Mouse (Mus musculus): ENCODE measurements around the gene Jak2. TPM values are rescaled to one million over a fixed set of nuclear protein-coding genes. Genes with fewer than 3 reads are reported as not detected.
A peak's percentile ranks its signal among the peaks of the same experiment; 100 is the strongest.

The Jak2 gene
- total RNA-seq, 2 experiments from 2014 or later = 16.9 to 17.6 TPM

DNA sequence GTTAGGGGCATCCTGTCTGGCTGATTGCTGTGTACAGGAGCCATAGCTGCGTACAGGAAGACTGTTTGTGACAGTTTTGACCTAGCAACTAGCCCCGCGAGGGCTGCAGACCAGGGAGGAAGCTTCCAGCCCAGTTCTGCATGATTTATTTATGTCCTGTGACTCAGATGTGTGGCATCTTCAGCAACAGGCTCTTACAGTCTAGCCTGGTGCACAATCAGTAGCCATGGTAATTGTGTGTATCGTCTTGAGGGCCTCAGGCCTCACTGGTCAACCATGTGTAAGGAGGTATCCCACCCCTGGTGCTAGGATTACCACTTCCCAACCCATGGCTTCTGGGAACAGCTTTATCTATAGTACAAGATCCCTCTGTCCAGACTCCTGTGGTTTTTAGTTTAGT, 40.9 kb downstream of the Jak2 start:
- no peak for DNase-seq
- intact Hi-C loops (cut with DNase I) = no loop called here

DNA sequence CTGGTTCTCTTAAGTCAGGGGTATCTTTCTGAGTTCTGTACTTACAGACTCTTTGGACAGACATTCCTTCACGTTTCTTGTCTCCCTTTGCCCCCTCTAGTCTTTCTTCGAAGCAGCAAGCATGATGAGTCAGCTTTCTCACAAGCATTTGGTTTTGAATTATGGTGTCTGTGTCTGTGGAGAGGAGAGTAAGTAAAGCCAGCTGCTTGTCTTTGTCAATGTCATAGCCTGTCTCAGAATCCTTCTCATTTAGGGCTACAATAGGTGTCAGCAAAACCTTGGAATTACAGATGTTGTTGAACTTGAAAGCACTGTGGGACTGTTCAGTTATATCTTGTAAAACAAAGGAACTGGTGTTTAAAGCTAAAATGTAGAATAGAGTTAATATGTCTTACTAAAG, 43.1 kb downstream of the Jak2 start:
- intact Hi-C loops (cut with DNase I) = no loop called here
- no peak for DNase-seq

DNA sequence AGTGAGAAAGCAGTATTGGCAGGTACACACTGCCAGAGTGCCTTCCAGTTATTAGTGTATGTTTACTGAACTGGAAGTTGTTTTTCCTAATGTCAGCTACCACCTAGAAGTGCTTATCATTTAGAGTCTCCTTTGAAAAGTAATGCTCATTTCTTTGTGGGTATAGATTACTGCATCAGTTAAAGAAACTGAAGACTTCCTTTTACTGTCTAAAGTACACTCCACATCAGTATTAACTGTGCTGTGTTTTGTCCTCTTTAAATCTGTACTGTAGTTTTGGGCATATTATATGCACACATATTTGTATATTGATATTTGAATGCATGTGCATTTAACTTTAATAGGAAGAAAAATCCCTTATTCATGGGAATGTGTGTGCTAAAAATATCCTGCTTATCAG, 44.5 kb downstream of the Jak2 start:
- no peak for DNase-seq
- intact Hi-C loops (cut with DNase I) = no loop called here

DNA sequence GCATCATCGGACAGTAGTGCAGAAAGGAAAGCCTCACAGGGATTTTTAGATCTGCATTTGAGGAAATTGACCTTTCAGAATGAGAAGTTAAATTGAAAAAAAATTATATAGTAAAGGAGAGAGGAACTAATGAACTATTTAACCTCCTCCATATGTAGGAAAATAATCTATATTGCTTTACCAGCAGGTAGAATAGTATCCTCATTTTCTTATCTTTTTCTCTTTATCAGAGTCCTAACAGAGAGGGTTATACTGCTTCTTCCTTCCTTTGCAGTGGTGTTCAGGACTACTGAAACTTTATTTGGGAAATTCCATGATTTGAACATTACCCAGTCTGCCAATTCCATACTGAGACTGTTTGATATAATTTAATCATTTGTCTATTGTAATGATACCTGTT, 45.7 kb downstream of the Jak2 start:
- intact Hi-C loops (cut with DNase I) = no loop called here
- no peak for DNase-seq

DNA sequence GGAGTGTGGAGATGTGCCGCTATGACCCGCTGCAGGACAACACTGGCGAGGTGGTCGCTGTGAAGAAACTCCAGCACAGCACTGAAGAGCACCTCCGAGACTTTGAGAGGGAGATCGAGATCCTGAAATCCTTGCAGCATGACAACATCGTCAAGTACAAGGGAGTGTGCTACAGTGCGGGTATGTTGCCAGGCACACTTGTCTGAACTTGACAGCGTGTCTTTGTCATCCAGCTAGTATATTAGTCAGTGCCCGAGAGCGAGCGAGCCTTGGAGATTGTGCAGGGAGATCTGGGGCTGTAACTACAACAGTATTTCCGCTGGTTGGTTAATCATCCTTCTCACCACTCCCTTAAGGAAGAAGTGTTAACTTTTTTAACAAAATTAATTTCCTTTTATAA, 49.3 kb downstream of the Jak2 start:
- intact Hi-C loops (cut with DNase I) = no loop called here
- no peak for DNase-seq

DNA sequence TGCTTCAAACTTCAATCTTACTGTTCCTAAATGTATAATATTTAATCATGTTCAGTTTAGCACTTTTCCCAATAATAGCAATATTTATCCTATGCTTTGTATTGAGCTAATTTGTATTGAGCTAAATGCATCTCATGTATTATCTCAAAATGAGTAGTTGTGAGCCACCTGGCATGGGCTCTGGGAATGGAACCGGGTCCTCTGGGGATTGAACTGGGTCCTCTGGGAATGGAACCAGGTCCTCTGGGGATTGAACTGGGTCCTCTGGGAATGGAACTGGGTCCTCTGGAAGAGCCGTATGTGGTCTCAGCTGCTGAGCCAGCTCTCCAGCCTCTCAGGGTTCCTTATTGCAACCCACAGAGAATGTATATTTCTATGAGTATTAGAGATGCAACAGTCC, 50.5 kb downstream of the Jak2 start:
- no peak for DNase-seq
- intact Hi-C loops (cut with DNase I) = no loop called here

DNA sequence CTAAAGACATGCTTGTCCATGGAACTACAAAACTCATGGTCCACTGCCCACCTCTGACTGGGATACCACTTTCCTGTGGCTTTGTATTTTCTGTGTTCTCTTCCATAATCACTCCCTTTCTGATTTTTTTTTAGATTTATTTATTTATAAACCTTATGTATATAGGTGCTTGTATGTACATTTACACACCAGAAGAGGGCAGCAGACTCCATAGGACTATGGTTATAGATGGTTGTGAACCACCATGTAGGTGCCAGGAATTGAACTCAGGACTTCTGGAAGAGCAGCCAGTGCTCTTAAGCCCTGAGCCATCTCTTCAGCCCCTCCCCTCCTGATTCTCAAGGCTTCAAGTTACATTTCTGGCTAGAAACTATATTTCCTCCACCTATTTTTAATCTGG, 57.2 kb downstream of the Jak2 start:
- no peak for DNase-seq
- intact Hi-C loops (cut with DNase I) = no loop called here

DNA sequence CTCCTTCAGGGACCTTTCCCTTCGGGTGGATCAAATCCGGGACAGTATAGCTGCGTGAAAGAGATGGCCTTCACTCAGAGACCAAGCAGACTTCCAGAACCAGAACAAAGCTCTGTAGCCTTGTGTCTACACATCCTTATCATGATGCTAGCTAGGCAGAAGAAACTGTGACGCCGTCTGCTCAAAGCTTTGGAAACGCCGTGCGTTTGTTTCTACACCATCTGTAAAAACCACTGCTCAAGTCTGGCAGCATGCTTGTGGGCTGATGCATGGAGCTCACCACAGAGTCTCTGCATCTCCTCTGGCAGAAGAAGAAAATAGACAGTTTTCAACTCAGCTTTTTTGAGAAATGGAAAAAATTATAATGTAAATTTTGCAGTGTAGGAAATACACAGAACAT, 60.2 kb downstream of the Jak2 start:
- no peak for DNase-seq
- intact Hi-C loops (cut with DNase I) = no loop called here

DNA sequence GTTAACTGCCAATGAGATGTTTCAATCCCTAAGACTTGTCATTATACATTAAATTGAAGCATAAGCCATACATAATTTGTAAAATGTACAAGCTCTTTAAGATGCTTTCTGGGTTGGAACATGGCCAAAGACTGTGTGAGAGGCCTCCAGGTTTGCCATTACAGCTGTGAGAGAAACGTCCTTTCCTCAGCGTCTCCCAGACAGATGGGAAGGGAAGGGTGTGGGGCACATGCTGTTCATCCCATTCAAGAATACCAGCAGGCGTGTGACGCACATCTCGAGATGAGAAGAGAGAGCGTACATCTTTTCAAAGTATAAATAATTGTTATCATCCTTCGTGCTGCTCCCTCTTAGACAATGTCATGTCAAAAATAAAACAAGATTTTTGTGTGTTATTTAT, 61.0 kb downstream of the Jak2 start:
- no peak for DNase-seq
- intact Hi-C loops (cut with DNase I) = no loop called here

DNA sequence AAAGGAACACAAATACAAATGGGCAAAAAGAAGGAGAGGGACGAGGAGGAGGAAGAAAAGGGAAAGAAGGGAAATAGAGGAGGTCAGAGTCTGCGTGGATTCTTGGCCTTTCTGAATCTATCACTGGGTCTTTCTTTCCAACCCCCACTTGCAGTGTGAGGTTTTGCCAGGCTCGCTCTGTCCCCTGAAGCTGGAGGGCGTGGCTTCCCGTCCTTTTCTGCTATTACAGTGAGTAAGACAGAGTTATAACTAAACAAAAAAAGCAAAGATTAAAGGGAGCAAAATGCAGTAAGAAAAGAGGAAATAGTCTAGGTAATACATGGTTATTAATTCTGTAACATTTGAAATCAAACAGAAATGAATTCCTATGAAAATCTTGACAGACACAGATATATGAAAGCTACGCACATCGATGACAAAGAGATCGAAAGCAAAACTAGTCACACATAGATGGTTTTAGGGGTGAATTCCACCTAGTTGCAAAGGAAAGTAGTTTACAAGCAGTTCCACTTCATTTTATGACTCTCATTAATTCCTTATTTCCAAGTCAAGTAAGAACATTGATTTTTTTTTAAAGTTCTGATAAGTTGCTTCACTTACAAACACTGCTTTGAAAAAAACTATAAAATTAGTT, 71.9 kb downstream of the Jak2 start:
- no peak for DNase-seq
- intact Hi-C loops (cut with DNase I) = no loop called here

DNA sequence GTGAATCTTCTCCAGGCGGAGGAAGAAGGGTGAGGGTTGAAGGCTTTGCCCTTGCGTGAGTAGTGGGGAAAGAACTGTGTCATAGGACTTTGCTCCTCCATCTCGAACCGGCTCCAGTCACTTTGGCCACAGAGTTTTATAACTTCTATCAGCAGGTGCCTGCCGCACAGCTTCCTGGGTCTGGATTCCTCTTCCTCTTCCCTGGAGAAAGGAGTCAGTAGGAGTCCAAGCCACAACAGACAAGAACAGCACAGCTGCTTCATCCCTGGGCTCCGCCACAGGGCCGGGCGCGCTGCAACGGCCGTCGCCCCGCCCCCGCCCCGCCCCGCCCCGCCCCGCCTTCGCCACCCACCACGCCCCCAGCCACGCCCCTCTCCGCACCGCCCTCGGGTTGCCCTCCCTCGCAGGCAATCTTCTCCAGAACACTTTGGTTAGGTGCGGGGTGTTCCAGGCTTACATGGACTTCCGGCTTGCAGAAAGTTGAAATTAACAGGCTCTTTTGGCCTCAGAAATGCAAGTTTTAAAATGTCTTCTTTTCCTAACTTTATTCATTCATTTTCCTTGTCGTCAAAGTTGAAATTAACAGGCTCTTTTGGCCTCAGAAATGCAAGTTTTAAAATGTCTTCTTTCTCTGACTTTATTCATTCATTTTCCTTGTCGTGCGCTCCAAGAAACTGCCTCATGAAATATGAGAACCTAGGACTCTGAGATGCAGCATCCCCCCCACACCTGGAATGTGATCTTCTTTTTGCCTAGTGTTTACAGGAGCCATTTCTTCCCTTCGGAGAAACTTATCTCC, 73.6 kb downstream of the Jak2 start, which contains the start of gene Insl6:
TSS of gene Insl6 (minus strand) at position 304 of the 799 bp plus-strand sequence.
- peak; percentile 55 to 77 for DNase-seq
- intact Hi-C loops (cut with DNase I) = no loop called here

DNA sequence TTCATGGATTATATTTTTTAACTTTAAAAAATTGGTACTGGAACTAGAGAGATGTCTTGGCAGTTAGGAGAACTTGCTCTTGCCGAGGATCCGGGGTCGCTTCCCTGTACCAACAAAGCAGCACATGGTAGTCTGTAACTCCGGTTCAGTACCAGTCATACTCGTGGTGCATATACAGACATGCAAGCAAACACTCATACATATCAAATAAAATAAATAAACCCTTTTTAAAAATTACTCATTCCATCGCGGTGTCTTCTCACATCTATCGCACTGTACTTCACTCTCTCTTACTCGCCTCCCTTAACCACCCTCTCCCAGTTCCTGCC, 74.2 kb downstream of the Jak2 start:
- no peak for DNase-seq
- intact Hi-C loops (cut with DNase I) = no loop called here

DNA sequence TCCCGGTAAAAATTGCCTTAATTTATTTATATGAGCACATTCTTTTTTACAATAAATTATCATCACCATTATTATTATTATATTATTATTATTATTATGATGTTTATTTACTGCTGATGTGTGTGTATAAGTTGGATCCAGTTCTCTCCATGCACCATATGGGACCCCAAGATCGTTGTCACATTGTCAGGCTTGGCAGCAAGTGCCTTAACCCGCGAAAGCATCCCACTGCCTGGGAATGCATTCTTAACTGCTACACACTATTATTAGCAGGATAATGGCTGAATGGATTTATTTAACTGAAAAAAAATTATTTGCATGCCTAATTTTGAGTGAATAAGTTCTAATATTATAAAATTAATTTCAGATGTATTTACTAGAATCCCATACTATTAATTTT, 74.8 kb downstream of the Jak2 start:
- intact Hi-C loops (cut with DNase I) = no loop called here
- no peak for DNase-seq

DNA sequence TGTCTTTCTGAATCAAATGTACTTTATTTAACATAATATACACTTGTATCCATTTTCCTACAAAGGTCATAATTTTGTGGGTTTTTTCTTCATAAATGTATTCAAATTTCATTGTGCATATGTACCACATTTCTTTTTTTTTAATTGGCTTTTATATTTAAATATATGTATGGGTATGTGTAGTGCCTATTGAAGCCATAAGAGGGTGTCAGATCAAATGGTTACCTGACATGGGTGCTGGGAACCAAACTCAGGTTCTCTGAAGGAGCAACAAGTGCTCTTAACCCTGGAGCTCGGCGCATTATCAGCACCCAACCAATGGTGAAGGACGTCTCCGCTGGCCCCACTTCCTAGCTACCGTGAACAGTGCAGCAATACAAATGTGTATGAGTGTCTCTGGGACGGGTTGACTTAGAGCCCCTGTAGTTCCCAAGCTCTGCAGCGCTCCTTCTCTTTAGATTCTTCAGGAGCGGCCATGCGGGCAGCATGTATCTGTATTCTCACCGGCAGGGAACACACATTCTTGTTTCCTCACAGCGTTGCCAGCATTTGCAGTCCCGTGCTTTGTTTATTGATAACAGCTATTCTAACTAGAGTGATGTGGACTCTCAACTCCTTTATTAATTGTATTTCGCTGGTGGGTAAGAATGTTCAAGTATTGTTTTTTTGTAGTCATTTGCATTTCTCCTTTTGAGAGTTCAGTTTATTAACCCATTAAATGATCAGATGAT, 75.4 kb downstream of the Jak2 start:
- DNase-seq = no peak
- intact Hi-C loops (cut with DNase I) = no loop called here

DNA sequence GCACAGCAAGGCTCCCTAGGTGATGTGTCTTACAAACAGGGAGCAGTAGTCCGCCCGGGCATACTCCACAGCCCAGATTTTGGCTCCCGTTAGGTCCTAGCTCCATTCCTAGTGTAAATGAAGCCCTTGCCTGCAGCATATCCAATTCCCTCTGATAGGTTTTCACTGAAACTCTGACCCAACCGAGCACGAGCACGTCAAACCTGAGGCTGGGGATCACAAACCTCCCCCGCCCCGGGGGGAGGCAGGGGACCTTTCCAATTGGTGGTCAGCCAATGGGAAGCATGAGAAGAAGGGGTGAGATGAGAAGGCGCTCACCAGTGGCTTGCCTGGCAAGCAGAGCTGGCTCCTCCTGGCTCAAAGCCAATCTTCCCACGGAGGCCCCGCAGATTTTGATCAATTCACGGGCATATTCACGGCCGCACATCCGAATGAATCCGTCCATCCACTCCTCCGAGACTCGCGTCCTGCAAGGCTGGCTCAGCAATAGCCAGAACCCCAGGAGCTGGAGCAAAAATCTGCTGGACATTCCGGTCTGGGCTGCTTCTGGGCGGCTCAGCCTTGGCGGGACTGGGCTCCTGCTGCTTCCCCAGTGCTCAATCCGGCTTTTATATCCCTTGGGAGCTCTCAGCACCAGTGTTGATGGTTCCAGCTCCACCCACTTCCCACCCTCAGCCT, 82.6 kb downstream of the Jak2 start, which contains the start of gene Rln1:
TSS of gene Rln1 (minus strand) at position 603 of the 678 bp plus-strand sequence.
- peak; percentile 14 to 51 for DNase-seq
- intact Hi-C loops (cut with DNase I) = no loop called here

DNA sequence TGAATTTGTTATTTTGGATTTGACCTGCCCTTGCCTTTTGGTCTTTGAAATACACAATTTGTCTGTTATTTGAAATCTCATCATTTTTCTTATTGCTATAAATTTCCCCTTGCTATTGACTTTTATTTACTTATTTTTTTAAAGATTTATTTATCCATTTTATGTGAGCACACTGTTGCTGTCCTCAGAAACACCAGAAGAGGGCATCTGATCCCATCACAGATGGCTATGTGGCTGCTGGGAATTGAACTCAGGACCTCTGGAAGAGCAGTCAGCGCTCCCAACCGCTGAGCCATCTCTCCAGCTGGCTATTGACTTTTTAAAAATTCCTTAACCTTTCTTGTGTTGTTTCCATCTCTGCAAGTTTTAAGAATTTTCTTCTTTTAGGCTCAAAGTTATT, 85.0 kb downstream of the Jak2 start:
- intact Hi-C loops (cut with DNase I) = no loop called here
- DNase-seq = no peak

DNA sequence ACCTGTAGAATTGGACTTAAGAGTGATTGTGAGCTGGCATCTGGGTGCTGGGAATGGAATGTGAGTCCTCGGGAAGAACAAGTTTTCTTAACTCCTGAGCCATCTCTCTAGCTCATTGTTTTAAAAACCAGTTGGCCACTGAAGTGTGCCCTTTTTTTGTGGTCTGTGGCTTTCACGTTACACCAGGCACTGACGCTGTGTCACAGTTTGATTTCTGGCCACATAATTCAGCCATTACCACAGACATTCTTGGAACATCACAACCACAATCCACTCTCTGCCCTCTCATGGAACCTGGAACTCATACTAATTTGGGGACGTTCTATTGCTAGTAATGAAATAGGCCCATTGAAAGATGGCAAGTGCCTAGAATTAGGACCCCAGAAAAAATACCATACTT, 89.4 kb downstream of the Jak2 start:
- intact Hi-C loops (cut with DNase I) = no loop called here
- DNase-seq = no peak

DNA sequence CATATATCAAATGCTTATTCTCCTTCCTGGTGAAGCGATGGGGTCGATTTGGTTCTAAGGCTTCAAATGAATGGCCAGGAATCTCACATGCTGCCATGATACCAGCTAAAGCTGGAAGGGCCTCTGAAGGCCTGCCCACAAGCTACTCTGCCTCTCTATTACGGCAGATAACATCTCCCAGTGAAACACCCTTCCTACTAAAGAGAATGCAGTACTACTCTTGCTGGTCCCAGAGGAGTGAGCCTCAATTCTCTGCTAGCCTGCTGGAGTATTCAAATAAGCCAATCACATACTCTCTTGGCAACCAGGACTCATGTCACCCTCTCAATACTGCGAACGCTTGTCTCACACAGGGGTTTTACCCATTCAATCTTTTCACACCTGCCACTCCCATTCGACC, 90.7 kb downstream of the Jak2 start:
- no peak for DNase-seq
- intact Hi-C loops (cut with DNase I) = no loop called here

DNA sequence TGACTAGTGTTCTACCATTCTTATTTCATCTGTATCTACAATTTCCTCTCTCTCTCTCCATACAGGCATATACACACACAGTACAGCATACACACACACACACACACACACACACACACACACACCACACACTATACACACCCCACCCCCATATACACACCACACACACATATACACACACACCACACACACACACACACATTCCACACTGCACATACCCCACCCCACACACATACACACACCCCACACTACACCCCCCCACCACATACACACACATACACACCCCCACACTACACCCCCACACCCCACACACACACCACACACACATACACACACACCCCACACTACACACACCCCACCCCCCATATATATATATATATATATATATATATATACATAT, 93.2 kb downstream of the Jak2 start:
- DNase-seq = no peak
- intact Hi-C loops (cut with DNase I) = no loop called here

DNA sequence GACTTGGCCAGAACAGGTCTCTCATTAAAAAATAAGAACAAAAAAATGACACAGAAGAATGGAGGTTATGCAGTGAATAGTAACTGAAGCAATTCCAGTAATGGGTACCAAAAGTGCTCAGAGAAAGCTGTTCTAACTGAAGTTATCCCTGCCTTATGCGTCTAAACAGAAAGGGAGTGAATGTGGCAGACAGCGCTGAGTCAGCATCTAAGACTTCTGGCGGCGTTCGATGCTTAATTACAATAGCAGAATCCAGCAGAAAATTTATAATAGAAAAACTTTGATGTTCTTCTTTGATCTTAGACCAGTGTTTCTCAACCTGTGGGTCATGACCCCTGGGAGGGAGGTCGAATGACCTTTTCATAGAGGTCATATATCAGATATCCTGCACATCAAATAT, 94.0 kb downstream of the Jak2 start:
- intact Hi-C loops (cut with DNase I) = no loop called here
- no peak for DNase-seq

DNA sequence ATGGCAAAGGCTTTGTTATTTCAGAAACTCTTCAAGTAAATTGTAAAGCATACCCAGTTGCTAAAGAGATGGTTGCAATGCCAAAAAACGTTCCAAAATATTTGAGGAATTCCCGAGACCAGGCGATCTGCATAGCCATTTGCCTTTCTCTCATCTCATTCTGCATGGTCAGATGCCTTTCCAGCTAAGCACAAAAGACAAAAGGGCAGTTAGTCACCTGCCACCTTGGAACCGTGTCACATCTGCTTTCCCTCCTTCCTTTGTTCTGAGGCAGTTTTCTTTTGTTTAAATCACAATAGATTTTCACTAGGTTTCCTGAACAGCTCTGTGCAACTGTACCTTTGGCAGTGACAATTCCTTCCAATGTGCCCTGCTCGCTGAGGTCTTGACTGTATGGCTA, 99.4 kb downstream of the Jak2 start:
- intact Hi-C loops (cut with DNase I) = no loop called here
- DNase-seq = no peak
